Mouse (Mus musculus) neural tube, embryonic 10.5 days (tissue): ENCODE data around the gene Esd.

Experiments used
- DNase-seq: peaks from one replicate; pipeline ENCODE4 v3.0.0-alpha.2; 2017; ENCODE audit warnings: low spot score; ENCODE audit errors: extremely low spot score

Esd gene

DNA sequence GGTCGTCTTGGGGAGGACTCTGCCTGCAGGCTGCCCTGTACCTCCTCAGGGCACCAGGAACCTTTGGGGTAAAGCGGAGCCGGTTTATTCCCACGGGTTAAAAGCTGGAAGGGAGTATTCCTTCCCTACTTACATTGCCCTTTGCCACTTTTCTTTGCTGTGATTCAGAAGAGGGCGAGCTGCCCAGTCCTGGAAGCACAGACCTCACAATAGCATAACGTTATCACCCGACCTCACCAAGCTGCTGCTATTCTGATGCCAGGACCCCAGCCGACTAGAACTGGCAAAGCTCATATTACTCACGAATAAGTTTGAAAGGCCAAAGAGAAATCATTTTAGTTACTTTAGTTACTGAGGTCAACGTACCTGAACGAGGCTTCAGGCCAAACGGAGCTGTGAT, 62.8 kb downstream of the Esd start:
- DNase-seq = no peak

DNA sequence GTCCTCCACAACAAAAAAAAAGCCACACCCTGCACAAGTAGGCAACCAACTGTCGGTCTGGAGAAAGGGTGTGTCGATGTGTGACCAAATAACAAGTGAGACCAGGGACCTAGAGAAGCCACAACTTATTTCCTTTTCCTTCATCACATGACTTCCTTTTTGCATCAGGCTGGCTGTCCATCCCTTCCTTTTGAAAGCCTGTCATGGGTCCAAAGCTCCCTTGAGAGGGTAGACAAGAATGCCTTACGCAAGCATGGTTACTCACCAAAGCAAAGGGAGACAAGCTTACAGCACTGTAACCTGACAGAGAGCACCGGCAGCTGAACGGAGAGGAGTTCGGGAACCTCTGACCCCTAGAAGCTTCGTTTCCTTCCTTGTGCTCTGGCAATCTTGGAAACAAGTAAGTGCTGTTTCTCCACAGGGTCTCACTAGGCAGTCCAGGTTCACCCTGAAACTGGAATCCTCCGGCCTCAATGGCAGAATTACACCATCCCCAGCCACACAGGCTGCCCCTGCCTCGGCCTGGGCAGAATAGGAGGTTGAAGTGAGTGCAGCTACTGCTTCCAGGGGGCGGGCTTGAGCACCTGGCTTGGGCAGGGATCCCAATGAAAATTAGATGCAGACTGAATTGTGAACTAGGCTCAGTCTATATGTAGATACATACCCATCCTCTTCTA, 65.4 kb downstream of the Esd start:
- no peak for DNase-seq

DNA sequence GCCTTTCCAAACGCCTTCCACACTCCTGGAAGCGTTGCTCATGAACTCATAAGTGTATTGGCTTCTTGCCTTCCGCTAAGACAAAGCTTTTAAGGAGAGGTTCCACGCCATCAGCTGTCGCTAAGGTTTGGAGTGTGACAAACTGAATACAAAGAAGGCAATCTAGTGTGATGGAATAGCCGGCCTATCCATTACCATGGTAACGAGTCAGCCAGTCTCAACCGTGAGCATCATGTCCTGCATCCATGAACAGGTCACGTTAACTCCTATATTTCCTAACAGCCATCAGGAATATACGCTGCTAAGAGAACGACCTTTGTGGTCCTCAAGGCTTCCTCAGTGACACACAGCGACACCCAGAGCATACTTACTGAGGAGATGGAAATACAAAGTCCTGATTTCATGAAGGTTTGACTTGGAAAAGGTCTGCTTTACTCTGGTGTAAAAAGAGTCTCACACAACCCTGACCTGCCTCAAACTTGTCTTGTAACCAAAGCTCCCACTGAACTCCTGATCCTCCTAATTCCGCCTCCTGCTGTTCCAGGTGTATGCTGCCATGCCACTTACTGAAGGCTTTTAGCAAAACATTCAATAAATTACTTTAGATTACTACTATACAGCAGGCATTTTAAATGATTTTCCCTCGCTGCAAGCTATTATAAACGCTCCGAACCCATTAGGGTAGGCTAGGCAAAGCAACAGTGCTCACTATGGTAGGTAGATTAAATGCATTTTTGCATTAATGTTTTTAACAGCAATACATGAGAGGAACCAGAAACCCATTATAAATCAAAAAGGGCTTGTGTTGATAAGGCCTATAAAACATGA, 66.2 kb downstream of the Esd start:
- DNase-seq = no peak
